Mouse (Mus musculus) E14TG2a.4 (cell line): ENCODE data around the gene Magi2.

Source experiments
- CTCF ChIP-seq: conservative IDR thresholded peaks from 2 replicates; pipeline ENCODE4 v1.5.1; 2014; ENCODE audit warnings: low read length
- NANOG ChIP-seq: IDR thresholded peaks from 2 replicates; pipeline ENCODE4 v1.6.1; 2014; ENCODE audit warnings: borderline replicate concordance, low read length, mixed read lengths
- POU5F1 ChIP-seq: IDR thresholded peaks from 2 replicates; pipeline ENCODE4 v1.6.1; 2014; ENCODE audit warnings: low read length, borderline replicate concordance

- TF ChIP-seq CTCF, result no peak
- TF ChIP-seq POU5F1, result no peak
- no peak for TF ChIP-seq NANOG
Observed at GRCm38 (mm10) chr5:20642196-20642595, 1415.4 kb downstream of the Magi2 start.
